Mouse (Mus musculus) lung, postnatal 36 days (tissue): ENCODE measurements around the gene Ccdc57.
"Not testable (repeated sequence)": the region's sequence is repeated elsewhere in the genome, so short reads cannot be mapped to it uniquely, and the experiment has no call there.

Experiments used
- DNase-seq: peaks from one replicate; pipeline ENCODE4 v3.0.0; 2022; ENCODE audit warnings: mixed read lengths

Ccdc57 gene

GRCm38 (mm10) chr11:120850331-120851030, 82.2 kb downstream of the Ccdc57 start:
- DNase-seq: peak; percentile 63

- no peak for DNase-seq
Observed at GRCm38 (mm10) chr11:120846725-120847475, 85.8 kb downstream of the Ccdc57 start.

GRCm38 (mm10) chr11:120844329-120844728, 88.3 kb downstream of the Ccdc57 start:
- no peak for DNase-seq

GRCm38 (mm10) chr11:120833555-120834280, 99.0 kb downstream of the Ccdc57 start:
- DNase-seq: peak; percentile 76

GRCm38 (mm10) chr11:120832962-120833361, 99.7 kb downstream of the Ccdc57 start:
- DNase-seq: not testable (repeated sequence)

GRCm38 (mm10) chr11:120831659-120832440, 100.8 kb downstream of the Ccdc57 start:
- no peak for DNase-seq

GRCm38 (mm10) chr11:120830686-120831085, 102.0 kb downstream of the Ccdc57 start:
- no peak for DNase-seq

- DNase-seq: no peak
Observed at GRCm38 (mm10) chr11:120829757-120830532, 102.7 kb downstream of the Ccdc57 start.

GRCm38 (mm10) chr11:120828416-120828815, 104.3 kb downstream of the Ccdc57 start:
- no peak for DNase-seq

GRCm38 (mm10) chr11:120826016-120826953, 106.4 kb downstream of the Ccdc57 start:
- no peak for DNase-seq

- no peak for DNase-seq
Observed at GRCm38 (mm10) chr11:120825289-120825863, 107.3 kb downstream of the Ccdc57 start.

GRCm38 (mm10) chr11:120824787-120825288, 107.8 kb downstream of the Ccdc57 start:
- DNase-seq: no peak

GRCm38 (mm10) chr11:120823956-120824786, 108.5 kb downstream of the Ccdc57 start, which contains the start of gene Fasn:
Gene Fasn, minus strand, starts transcription at chr11:120824547.
- DNase-seq: peak; percentile 97

- no peak for DNase-seq
Observed at GRCm38 (mm10) chr11:120823551-120823947, 109.1 kb downstream of the Ccdc57 start.

GRCm38 (mm10) chr11:120822831-120823550, 109.7 kb downstream of the Ccdc57 start:
- DNase-seq: peak; percentile 25

GRCm38 (mm10) chr11:120822321-120822720, 110.4 kb downstream of the Ccdc57 start:
- no peak for DNase-seq

GRCm38 (mm10) chr11:120821076-120821922, 111.4 kb downstream of the Ccdc57 start:
- peak; percentile 66 for DNase-seq
